In genomic region chr11:74666284-74666652, GRCm38 (mm10) we compare ENCODE assay signal across 15 mouse cellular contexts. TPM values are rescaled to one million over a fixed set of nuclear protein-coding genes. Genes with fewer than 3 reads are reported as not detected.
"Had no signal": no experiment of that assay in that cellular context is flagged by ENCODE, and none has a peak within 500 bp of the region (broad histone marks: within the 10 kb centered on the region; RNA-seq: fewer than 3 reads in every experiment).

No protein-coding gene starts in this region.

- H3K4me3 ChIP-seq: limb, embryonic 12.5 days; limb, embryonic 15.5 days; midbrain, embryonic 12.5 days; midbrain, embryonic 15.5 days; neural tube, embryonic 12.5 days had no signal

- H3K9me3 ChIP-seq: limb, embryonic 12.5 days; limb, embryonic 15.5 days; midbrain, embryonic 12.5 days; midbrain, embryonic 15.5 days; neural tube, embryonic 12.5 days had no signal

- H3K27ac ChIP-seq: limb, embryonic 12.5 days; limb, embryonic 15.5 days; liver, embryonic 14.5 days; macrophage; midbrain, embryonic 12.5 days; midbrain, embryonic 15.5 days; neural tube, embryonic 12.5 days had no signal

- H3K4me1 ChIP-seq: limb, embryonic 12.5 days; limb, embryonic 15.5 days; midbrain, embryonic 12.5 days; midbrain, embryonic 15.5 days; neural tube, embryonic 12.5 days had no signal

- H3K27me3 ChIP-seq: limb, embryonic 12.5 days; limb, embryonic 15.5 days; midbrain, embryonic 12.5 days; midbrain, embryonic 15.5 days; neural tube, embryonic 12.5 days had no signal

- DNase-seq: kidney, postnatal 14 days; kidney, postnatal 4 days; left cerebral cortex, postnatal 4 days; liver, postnatal 0 days; lung, embryonic 14.5 days; thymus, adult 18-20 months; thymus, postnatal 36 days had no signal

RNA-seq across cellular contexts. Expression of gene Ccdc92b, which starts 46.9 kb away (rescaled TPM):
- total RNA-seq: neutrophil, adult 5-6 weeks had no signal
